Mouse (Mus musculus): ENCODE results near the gene Peak1.

The Peak1 gene

GRCm38 (mm10) chr9:56200200-56200599, 217.7 kb downstream of the Peak1 start:
- DNase-seq (ENCODE audit: low spot score in 2 of 2) = no peak

- no peak for DNase-seq (ENCODE audit: low spot score in 2 of 2)
Observed at GRCm38 (mm10) chr9:56196921-56197320, 220.9 kb downstream of the Peak1 start.

- DNase-seq (ENCODE audit: low spot score in 2 of 2) = no peak
Observed at GRCm38 (mm10) chr9:56195193-56195592, 222.7 kb downstream of the Peak1 start.

- DNase-seq (ENCODE audit: low spot score in 2 of 2) = no peak
Observed at GRCm38 (mm10) chr9:56191498-56192455, 226.1 kb downstream of the Peak1 start.

GRCm38 (mm10) chr9:56180118-56180781, 237.6 kb downstream of the Peak1 start:
- no peak for DNase-seq (ENCODE audit: low spot score in 2 of 2)

GRCm38 (mm10) chr9:56179416-56180117, 238.3 kb downstream of the Peak1 start:
- no peak for DNase-seq (ENCODE audit: low spot score in 2 of 2)

- no peak for DNase-seq (ENCODE audit: low spot score in 2 of 2)
Observed at GRCm38 (mm10) chr9:56177354-56177753, 240.5 kb downstream of the Peak1 start.

- DNase-seq (ENCODE audit: low spot score in 2 of 2) = no peak
Observed at GRCm38 (mm10) chr9:56175316-56175715, 242.6 kb downstream of the Peak1 start.

- DNase-seq (ENCODE audit: low spot score in 2 of 2) = no peak
Observed at GRCm38 (mm10) chr9:56167690-56168089, 250.2 kb downstream of the Peak1 start.

GRCm38 (mm10) chr9:56166161-56166560, 251.7 kb downstream of the Peak1 start:
- DNase-seq (ENCODE audit: low spot score in 2 of 2) = no peak

- DNase-seq (ENCODE audit: low spot score in 2 of 2) = no peak
Observed at GRCm38 (mm10) chr9:56165377-56165776, 252.5 kb downstream of the Peak1 start, which contains the start of gene Tspan3. TSS of gene Tspan3 (minus strand) at chr9:56165477.

- peak; percentile 83 to 91 for DNase-seq (ENCODE audit: low spot score in 2 of 2)
Observed at GRCm38 (mm10) chr9:56160341-56161141, 257.3 kb downstream of the Peak1 start.

GRCm38 (mm10) chr9:56159456-56159855, 258.4 kb downstream of the Peak1 start:
- DNase-seq (ENCODE audit: low spot score in 2 of 2) = no peak

- no peak for DNase-seq (ENCODE audit: low spot score in 2 of 2)
Observed at GRCm38 (mm10) chr9:56158077-56158476, 259.8 kb downstream of the Peak1 start.

GRCm38 (mm10) chr9:56154572-56154971, 263.3 kb downstream of the Peak1 start:
- no peak for DNase-seq (ENCODE audit: low spot score in 2 of 2)

- no peak for DNase-seq (ENCODE audit: low spot score in 2 of 2)
Observed at GRCm38 (mm10) chr9:56152482-56153007, 265.3 kb downstream of the Peak1 start.

- DNase-seq (ENCODE audit: low spot score in 2 of 2) = peak in 1 of 2 experiments; percentile 58
Observed at GRCm38 (mm10) chr9:56151745-56152481, 266.0 kb downstream of the Peak1 start.
